13 mouse cellular contexts compared by ENCODE assay signal in the genomic region with DNA sequence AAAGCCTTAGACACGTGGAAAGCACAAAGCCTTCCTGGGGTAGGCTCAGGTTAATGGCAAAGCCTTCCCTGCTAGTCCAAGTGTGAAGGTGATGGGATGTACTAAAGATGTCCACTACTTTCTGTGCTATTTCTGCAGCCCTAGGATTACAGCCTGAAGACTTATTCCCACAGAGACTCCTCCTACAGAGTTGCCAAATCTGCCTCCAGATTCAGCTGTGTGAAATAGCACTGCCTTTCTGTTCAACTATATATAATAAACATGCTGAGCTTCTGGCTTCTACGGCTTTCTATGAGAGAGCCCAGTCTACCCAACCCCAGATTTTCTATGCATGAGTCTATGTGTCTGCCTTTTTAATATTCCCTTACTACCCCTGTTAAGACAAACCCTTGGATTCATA.
DNase-seq lines count a peak whose midpoint lies in the region.
"Had no signal": no experiment of that assay in that cellular context is flagged by ENCODE, and none has a peak within 500 bp of the region (broad histone marks: within the 10 kb centered on the region; RNA-seq: fewer than 3 reads in every experiment).

No protein-coding gene starts in this region.

- DNase-seq in frontal cortex, adult 2 months (ENCODE audit: extremely low spot score in 1 of 2, low spot score in 1 of 2): peak; percentile 16 to 44
- no peak for DNase-seq in frontal cortex, postnatal 14 days (ENCODE audit: low spot score in 2 of 2)
- DNase-seq in right cerebral cortex, adult 18-20 months: peak; percentile 11
- no peak for DNase-seq in right cerebral cortex, postnatal 25 days
- peak; percentile 49 for DNase-seq in brain, adult 2 months (ENCODE audit: low read depth, low spot score)
- no peak for DNase-seq in c-Kit-positive CD71-positive TER-119-positive erythroid progenitor cells, embryonic 14.5 days (ENCODE audit: low spot score)
- DNase-seq: adrenal gland, postnatal 10 days; B cell, adult 2 months; cerebellum, adult 18-20 months; cerebellum, adult 9-10 months; cerebellum, postnatal 14 days; gastrocnemius, adult 2 months; gastrocnemius, postnatal 14 days had no signal

Comparison
In these comparisons a context has a peak if more than half of its experiments do, and no peak if none do; other contexts are left out.
1. DNase-seq: peak in frontal cortex, adult 2 months (2 of 2), right cerebral cortex, adult 18-20 months (single experiment) and brain, adult 2 months (single experiment); none in frontal cortex, postnatal 14 days (0 of 2), right cerebral cortex, postnatal 25 days (single experiment) and c-Kit-positive CD71-positive TER-119-positive erythroid progenitor cells, embryonic 14.5 days (single experiment).